In the genomic region with DNA sequence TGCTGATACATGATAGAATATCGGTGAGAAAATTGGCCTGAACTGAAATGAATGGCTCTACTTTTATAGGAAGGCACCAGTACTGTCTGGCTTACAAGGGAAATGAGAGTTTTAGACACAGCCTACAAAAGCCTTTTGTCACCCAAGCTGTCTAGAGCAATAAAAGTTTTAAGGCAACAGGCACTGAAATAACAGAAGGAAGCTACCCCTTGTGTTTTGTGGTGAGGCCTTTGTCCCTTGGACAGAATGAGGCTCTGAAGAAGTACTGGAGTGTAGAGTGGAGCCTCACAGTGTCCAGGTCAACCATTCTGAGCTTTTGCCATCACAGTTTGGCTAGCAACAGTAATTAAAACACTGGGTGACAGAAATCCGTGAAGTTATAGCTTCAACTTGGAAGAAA, we compare ENCODE assay signal across 19 mouse cellular contexts. TPM values are rescaled to one million over a fixed set of nuclear protein-coding genes. Genes with fewer than 3 reads are reported as not detected.
DNase-seq lines count a peak whose midpoint lies in the region; ATAC-seq lines count a peak whose summit lies in the region.
"Had no signal": no experiment of that assay in that cellular context is flagged by ENCODE, and none has a peak within 500 bp of the region (broad histone marks: within the 10 kb centered on the region; RNA-seq: fewer than 3 reads in every experiment).

No protein-coding gene starts in this region.

- peak overlapping the region; percentile 3; the same call in 1 of the 2 replicates for H3K27ac ChIP-seq in heart, embryonic 15.5 days
- peak overlapping the region; percentile 60 for H3K27ac ChIP-seq in limb, embryonic 12.5 days
- no peak overlapping the region for H3K27ac ChIP-seq in limb, embryonic 10.5 days
- 0 out of 2 replicates have a peak overlapping the region, but pooled peaks have one; percentile 7 for H3K27ac ChIP-seq in midbrain, embryonic 13.5 days
- H3K27ac ChIP-seq: embryonic facial prominence, embryonic 12.5 days; stomach, postnatal 0 days had no signal

- peak; percentile 34 for DNase-seq in embryo, embryonic 10 days (ENCODE audit: low spot score)
- no peak for DNase-seq in embryo, embryonic 10.5 days (ENCODE audit: low spot score)
- no peak for DNase-seq in heart, adult 18-20 months
- no peak for DNase-seq in limb, embryonic 10.5 days (ENCODE audit: low spot score)
- DNase-seq in thymus, postnatal 25 days: no peak
- DNase-seq: adrenal gland, adult 2 months; cerebellum, adult 9-11 months; gastrocnemius, postnatal 10 days; kidney, adult 11 months; liver; retina, postnatal 1 day; thymus, postnatal 36 days had no signal

- H3K4me2 ChIP-seq in heart, embryonic 15.5 days: no peak overlapping the region
- no peak overlapping the region for H3K4me2 ChIP-seq in limb, embryonic 12.5 days
- H3K4me2 ChIP-seq in midbrain, embryonic 13.5 days (replicated peaks): no peak overlapping the region
- H3K4me2 ChIP-seq: embryonic facial prominence, embryonic 12.5 days had no signal

- no peak overlapping the region for H3K4me3 ChIP-seq in heart, embryonic 15.5 days
- no peak overlapping the region for H3K4me3 ChIP-seq in limb, embryonic 12.5 days (replicated peaks)
- no peak overlapping the region for H3K4me3 ChIP-seq in limb, embryonic 10.5 days
- H3K4me3 ChIP-seq in midbrain, embryonic 13.5 days (replicated peaks): no peak overlapping the region
- H3K4me3 ChIP-seq: embryonic facial prominence, embryonic 12.5 days; megakaryocyte, embryonic 14.5 days had no signal

- peaks cover 21% of the 10 kb centered on the region for H3K4me1 ChIP-seq in heart, embryonic 15.5 days (replicated peaks)
- H3K4me1 ChIP-seq in limb, embryonic 12.5 days (replicated peaks): peaks cover 38% of the 10 kb centered on the region
- peaks cover 29% of the 10 kb centered on the region for H3K4me1 ChIP-seq in limb, embryonic 10.5 days
- H3K4me1 ChIP-seq in midbrain, embryonic 13.5 days (replicated peaks): peaks cover 34% of the 10 kb centered on the region

- H3K36me3 ChIP-seq in heart, embryonic 15.5 days: peaks cover 14% of the 10 kb centered on the region
- peaks cover 16% of the 10 kb centered on the region for H3K36me3 ChIP-seq in limb, embryonic 12.5 days
- peaks cover 22% of the 10 kb centered on the region for H3K36me3 ChIP-seq in limb, embryonic 10.5 days
- H3K36me3 ChIP-seq in midbrain, embryonic 13.5 days: peaks cover 14% of the 10 kb centered on the region

- H3K9me3 ChIP-seq in heart, embryonic 15.5 days (replicated peaks): no peaks in the 10 kb centered on the region
- no peaks in the 10 kb centered on the region for H3K9me3 ChIP-seq in limb, embryonic 12.5 days
- no peaks in the 10 kb centered on the region for H3K9me3 ChIP-seq in limb, embryonic 10.5 days (replicated peaks)
- H3K9me3 ChIP-seq in midbrain, embryonic 13.5 days: no peaks in the 10 kb centered on the region
- H3K9me3 ChIP-seq: embryonic facial prominence, embryonic 12.5 days; megakaryocyte, embryonic 14.5 days had no signal

- no peaks in the 10 kb centered on the region for H3K27me3 ChIP-seq in heart, embryonic 15.5 days
- H3K27me3 ChIP-seq in limb, embryonic 12.5 days: no peaks in the 10 kb centered on the region
- H3K27me3 ChIP-seq in limb, embryonic 10.5 days (ENCODE audit: low read depth, poor library complexity, severe bottlenecking): no peaks in the 10 kb centered on the region
- H3K27me3 ChIP-seq in midbrain, embryonic 13.5 days: no peaks in the 10 kb centered on the region
- H3K27me3 ChIP-seq: embryonic facial prominence, embryonic 12.5 days had no signal

- no peak for ATAC-seq in heart, embryonic 15.5 days (replicated peaks; ENCODE audit: insufficient number of reproducible peaks, insufficient read depth, low FRiP score, low read depth)
- no peak for ATAC-seq in limb, embryonic 12.5 days (ENCODE audit: insufficient number of reproducible peaks, insufficient read depth, low FRiP score, low TSS enrichment, low read depth)
- no peak for ATAC-seq in midbrain, embryonic 13.5 days
- ATAC-seq: lung, postnatal 0 days had no signal

- H3K9ac ChIP-seq in heart, embryonic 15.5 days: no peak overlapping the region
- no peak overlapping the region for H3K9ac ChIP-seq in limb, embryonic 12.5 days (replicated peaks)
- no peak overlapping the region for H3K9ac ChIP-seq in midbrain, embryonic 13.5 days (replicated peaks)
- H3K9ac ChIP-seq: embryonic facial prominence, embryonic 12.5 days had no signal

- WGBS in heart, embryonic 15.5 days: 46% methylated on average over 2 of the region's 2 CpGs
- WGBS in limb, embryonic 12.5 days: 64% methylated on average over 2 of the region's 2 CpGs
- WGBS in limb, embryonic 10.5 days: 79% methylated on average over 2 of the region's 2 CpGs
- 35% methylated on average over 2 of the region's 2 CpGs for WGBS in midbrain, embryonic 13.5 days

RNA-seq across cellular contexts. Expression of a gene that starts 5.0 kb away (rescaled TPM):
- polyA plus RNA-seq in heart, embryonic 15.5 days (2015; fragmentation: Nextera tagmentation; extraction: Ambion mirVana): 37.7 and 45.5 TPM in 2 replicates
- total RNA-seq in heart, adult 18-20 months (2021): 10 to 100 TPM; 47.5 to 50.4 TPM
- 36.8 and 37.1 TPM in 2 replicates for polyA plus RNA-seq in limb, embryonic 12.5 days (2016; fragmentation: Nextera tagmentation; extraction: Ambion mirVana)
- polyA plus RNA-seq in limb, embryonic 10.5 days (2016; fragmentation: Nextera tagmentation; extraction: Ambion mirVana): 15.0 and 22.5 TPM in 2 replicates
- 33.0 and 33.2 TPM in 2 replicates for polyA plus RNA-seq in midbrain, embryonic 13.5 days (2015; fragmentation: Nextera tagmentation; extraction: Ambion mirVana)

RNA-seq across cellular contexts. Expression of a gene that starts 29.6 kb away (rescaled TPM):
- 2.4 and 4.6 TPM in 2 replicates for polyA plus RNA-seq in heart, embryonic 15.5 days (2015; fragmentation: Nextera tagmentation; extraction: Ambion mirVana)
- total RNA-seq in heart, adult 18-20 months (2021): 1 to 10 TPM; 5.8 to 6.6 TPM
- polyA plus RNA-seq in limb, embryonic 12.5 days (2016; fragmentation: Nextera tagmentation; extraction: Ambion mirVana): 20.6 and 22.6 TPM in 2 replicates
- polyA plus RNA-seq in limb, embryonic 10.5 days (2016; fragmentation: Nextera tagmentation; extraction: Ambion mirVana): 1.6 and 7.9 TPM in 2 replicates
- 2.9 and 3.4 TPM in 2 replicates for polyA plus RNA-seq in midbrain, embryonic 13.5 days (2015; fragmentation: Nextera tagmentation; extraction: Ambion mirVana)
